Mouse (Mus musculus) spleen, postnatal 36 days (tissue): ENCODE data around the gene Zfp9.

Source experiments
- DNase-seq, 2 experiments: peaks; one replicate each; pipeline ENCODE4 v3.0.0; 2022; ENCODE audit warnings: low spot score in 2 of 2, mixed read lengths in 1 of 2

Zfp9 gene

DNA sequence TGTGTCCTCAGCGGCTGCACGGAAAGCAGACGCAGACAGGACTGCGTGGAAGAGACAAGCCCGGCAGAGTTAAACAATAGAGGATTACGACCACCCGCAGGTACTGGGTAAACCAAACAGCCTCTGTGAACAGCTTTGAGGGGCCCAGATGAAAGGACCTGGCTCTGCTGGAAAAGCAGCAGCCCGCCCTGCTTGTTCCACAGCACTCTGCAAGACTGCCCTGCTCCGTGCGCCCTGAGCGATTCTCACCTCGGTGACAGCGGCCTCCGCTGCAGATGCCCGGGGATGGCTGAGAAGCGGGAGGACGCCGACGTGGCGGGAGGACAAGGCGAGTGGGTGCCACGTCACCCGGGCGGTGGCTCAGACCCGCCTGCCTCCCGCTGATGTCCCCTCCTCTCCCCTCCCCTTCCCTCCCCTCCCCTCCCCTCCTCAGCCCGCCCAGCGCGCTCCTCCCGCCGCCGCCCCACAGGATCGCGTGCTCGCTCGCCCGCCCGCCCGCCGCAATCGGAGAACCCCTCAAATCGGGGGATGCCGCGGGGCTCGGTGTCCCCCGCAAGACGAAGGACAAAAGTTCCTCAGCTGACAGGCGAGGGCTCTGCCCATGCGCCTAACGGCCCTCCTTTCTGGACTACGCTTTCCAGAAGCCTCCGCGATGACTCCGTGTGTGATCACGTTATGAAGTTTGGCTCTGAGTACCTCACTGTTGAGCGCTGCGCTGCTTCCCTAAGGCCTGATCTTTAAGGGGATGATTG lies at the start of gene Zfp9:
Zfp9 (minus strand) TSS at position 364 of the 752 bp plus-strand sequence.
- DNase-seq: peak; percentile 25 to 38

GRCm38 (mm10) chr6:118520668-118521067 lies 41.5 kb upstream of the Zfp9 start:
- no peak for DNase-seq

DNA sequence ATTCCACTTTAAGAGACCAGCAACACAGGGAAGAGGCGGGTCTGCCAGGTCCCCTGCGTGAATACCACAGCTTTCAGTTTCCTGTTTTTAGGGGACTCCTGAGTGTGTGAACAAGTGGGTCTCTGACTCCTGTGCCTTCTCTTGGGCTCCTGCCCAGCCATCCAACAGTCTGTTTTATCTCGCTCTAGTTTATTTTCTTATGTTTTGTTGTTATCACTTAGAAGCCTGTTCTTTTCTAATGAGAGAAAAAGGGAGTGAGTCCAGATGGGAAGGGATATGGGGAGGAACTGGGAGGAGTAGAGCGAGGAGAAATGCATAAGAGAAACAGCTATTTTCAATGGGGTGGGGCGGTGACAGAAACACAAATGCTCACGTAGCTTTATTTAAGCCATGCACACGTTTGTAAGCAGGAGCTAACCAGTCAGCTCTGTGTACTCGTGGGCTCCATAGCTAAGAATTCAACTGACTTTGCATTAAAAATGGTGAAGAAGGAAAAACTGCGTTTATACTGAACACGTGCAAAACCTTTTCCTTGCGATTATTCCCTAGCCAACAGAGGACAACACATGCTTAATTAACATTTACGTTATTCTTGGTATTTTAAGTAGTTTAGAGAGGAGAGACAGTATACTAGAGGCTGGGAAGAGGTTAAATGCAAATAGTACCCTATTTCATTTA lies 34.4 kb upstream of the Zfp9 start:
- no peak for DNase-seq

DNA sequence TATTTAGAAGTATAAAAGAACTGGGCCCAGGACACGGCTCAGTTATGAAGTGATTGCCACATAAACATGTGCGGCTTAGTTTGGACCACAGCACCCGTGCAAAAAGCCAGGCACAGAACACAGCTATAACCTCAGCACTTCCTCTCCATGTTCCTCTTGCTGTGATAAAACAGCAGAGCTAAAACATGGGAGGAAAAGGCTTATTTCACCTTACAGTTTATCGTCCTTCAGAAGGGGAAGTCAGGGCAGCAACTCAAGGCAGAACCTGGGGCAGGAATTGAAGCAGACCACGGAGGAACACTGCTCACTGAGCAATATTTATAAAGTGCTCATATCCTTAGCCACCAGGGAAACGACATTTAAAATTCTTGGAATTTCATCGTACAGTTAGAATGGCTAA lies 19.9 kb upstream of the Zfp9 start:
- DNase-seq: no peak

DNA sequence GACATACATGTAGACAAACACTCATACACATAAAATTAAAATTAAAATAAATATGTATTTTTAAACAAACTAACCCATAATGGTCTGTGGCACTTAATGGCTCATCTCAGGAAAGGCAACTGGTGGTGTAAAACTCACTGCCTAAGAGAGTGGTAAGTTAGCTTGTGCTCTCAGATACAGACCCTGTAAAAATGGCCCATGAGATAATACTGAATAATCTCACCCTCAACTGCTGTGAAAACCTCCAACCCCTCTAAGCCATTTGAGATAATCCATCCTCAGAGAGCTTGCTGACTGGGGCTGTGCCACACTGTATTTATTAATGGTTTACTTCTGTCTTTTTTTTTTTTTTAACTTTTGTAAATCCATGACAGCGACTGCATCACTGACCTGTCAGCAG lies 3.0 kb upstream of the Zfp9 start:
- no peak for DNase-seq

DNA sequence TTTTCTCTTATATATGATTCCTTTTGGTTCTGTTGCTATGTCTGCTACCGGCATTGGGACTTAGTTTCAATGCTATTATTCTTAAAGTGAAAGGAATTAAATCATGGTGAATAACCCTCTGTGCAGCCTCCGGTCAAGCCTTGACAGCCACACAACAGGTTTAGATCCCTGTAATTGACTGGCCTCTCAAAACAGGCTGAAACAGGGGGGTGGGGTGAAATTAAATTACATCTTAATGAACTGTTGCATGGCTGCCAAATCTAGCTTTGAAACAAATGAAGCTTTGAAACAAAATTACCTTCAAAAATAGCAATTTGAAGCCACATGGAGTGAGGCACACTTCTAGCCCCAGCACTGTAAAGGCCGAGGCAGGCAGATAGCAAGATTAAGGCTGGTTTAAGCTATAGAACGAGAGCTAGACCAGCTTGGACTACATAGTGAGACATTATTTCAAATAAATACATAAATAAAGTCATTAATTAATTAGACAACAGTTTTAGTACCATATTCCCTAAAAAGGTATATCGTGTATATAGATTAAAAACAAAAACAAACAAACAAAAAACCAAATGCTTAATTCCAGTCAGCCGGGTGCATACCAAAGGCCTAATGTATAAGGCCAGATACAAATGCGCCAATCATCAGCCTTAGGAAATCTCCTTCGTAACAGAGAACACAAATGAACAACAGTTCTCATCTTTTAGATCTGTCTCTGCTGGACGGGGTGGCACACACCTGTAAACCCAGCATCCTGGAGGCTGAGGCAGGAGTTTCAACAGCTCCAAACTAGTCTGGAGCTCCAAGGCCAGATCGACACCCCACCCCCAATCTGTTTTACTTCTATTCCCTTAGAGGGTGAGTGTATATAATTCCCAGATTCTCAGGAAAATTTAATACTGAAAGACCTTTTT lies 990 bp downstream of the Zfp9 start:
- DNase-seq: no peak

- DNase-seq: no peak
These were observed 16.9 kb downstream of the Zfp9 start for GRCm38 (mm10) chr6:118462069-118462705.

DNA sequence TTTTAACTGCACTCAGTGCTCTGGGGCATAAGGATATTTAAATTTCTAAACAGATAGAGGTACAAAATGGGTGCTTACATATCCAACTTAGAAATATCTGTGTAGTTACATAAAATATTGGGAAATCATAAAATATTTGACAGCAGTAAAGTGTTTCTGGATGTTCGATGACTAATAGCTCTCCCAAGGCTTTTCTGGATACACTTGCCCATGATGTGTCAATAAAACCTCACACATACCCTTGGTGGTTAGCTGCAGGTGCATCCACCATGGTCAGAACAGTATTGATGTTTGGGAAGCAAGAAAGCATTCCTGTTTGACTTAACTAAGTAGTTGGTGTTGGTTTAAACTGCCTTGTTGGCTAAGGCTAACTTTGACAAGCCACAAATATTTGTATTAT lies 21.4 kb downstream of the Zfp9 start:
- DNase-seq: no peak

DNA sequence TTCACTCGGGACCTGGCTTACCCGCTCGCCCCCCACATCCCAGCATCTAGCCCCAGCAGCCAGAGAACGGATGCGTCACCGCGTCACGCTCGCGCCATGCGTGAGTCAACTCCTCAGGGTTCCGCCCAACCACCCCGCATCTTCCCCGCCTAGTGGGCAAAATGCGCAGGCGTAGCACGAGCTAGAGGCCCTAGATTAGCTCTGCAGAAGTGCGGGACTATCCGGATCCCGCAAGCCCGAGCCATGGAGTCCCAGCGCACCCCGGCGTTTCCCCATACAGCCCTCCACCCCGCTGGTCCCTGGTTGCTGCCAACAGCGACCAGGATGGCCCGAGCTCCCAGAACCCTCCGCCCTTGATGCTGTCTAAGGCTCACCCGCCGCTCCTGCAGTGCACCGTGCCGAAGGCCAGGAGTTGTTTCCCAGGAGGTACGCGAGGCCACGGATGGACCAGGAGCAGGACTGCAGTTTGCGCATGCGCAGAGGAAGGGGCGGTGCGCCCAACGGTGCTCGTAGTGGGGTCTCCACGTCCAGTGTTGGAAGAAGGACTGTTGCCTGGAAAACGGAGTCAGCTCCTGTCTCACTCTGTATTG lies 24.0 kb downstream of the Zfp9 start, which contains the start of gene Zfp248:
Zfp248 (minus strand) TSS at position 487 of the 590 bp plus-strand sequence.
- DNase-seq: peak; percentile 59 to 64

GRCm38 (mm10) chr6:118454452-118454851 lies 24.7 kb downstream of the Zfp9 start:
- DNase-seq: no peak

GRCm38 (mm10) chr6:118431502-118431901 lies 47.6 kb downstream of the Zfp9 start:
- DNase-seq: no peak

- no peak for DNase-seq
These were observed 52.5 kb downstream of the Zfp9 start for GRCm38 (mm10) chr6:118426666-118427065.

GRCm38 (mm10) chr6:118419050-118419920 lies 59.8 kb downstream of the Zfp9 start, which contains the start of gene Bms1:
Bms1 (minus strand) TSS chr6:118419474.
- peak; percentile 89 to 91 for DNase-seq
